Mouse (Mus musculus) lung, adult 2 months (tissue): ENCODE results near the gene Paqr9.

Experiments
- CTCF ChIP-seq: fragments of 200-500 bp; IDR thresholded peaks from 2 replicates; pipeline ENCODE4 v1.5.1; 2011; ENCODE audit warnings: mild to moderate bottlenecking, low read length, control low read depth; ENCODE audit not compliant: insufficient read depth
- POLR2A ChIP-seq: fragments of 200-500 bp; IDR thresholded peaks from 2 replicates; pipeline ENCODE4 v1.6.1; 2011; ENCODE audit warnings: low read depth, mild to moderate bottlenecking, control low read depth, low read length, borderline replicate concordance; ENCODE audit errors: extremely low read depth

GRCm38 (mm10) chr9:95572558-95572957 is 13.1 kb downstream of the Paqr9 start:
- TF ChIP-seq CTCF (no peak), POLR2A (no peak)
